Mouse (Mus musculus) CH12.LX (cell line): ENCODE data around the gene Zbtb39. TPM values are rescaled to one million over a fixed set of nuclear protein-coding genes. Genes with fewer than 3 reads are reported as not detected.

ENCODE experiments used
- DNase-seq: peaks from one replicate; pipeline ENCODE4 v3.0.0-alpha.2; 2013; ENCODE audit errors: extremely low read depth
- H3K27ac ChIP-seq: 2 replicates; pipeline ENCODE4 v1.5.1; 2012; ENCODE audit warnings: low read depth, mild to moderate bottlenecking, control low read depth, moderate library complexity; ENCODE audit not compliant: insufficient read depth
- H3K27me3 ChIP-seq: replicated peaks from 2 replicates; pipeline ENCODE3; 2012; ENCODE audit warnings: inconsistent platforms
- H3K36me3 ChIP-seq, 2 experiments: replicated peaks in 1 of 2; 2 replicates each; pipeline versions ENCODE3 to v1.6.1; 2012; ENCODE audit warnings: inconsistent platforms in 1 of 2, low read length in 1 of 2, mild to moderate bottlenecking in 1 of 2, mixed read lengths in 1 of 2, moderate library complexity in 1 of 2; ENCODE audit not compliant: control insufficient read depth in 1 of 2, insufficient read depth in 1 of 2
- H3K4me1 ChIP-seq, 2 experiments: 2 replicates each; pipeline ENCODE4 v1.6.1; 2012; ENCODE audit warnings: inconsistent platforms in 1 of 2, moderate library complexity in 1 of 2; ENCODE audit not compliant: insufficient read depth in 2 of 2, control insufficient read depth in 1 of 2
- H3K4me2 ChIP-seq: 2 replicates; pipeline ENCODE4 v1.6.1; 2012; ENCODE audit warnings: low read depth, mild to moderate bottlenecking, control low read depth; ENCODE audit not compliant: poor library complexity, insufficient read depth, severe bottlenecking
- H3K4me3 ChIP-seq, 3 experiments: fragments of 150-350 bp in 1 of 3; sonication (generic) in 1 of 3; replicated peaks in 1 of 3; 2 replicates each; pipeline versions ENCODE3 to v1.5.1; 2011 to 2012; ENCODE audit warnings: low read depth in 2 of 3, low read length in 2 of 3, mild to moderate bottlenecking in 2 of 3, moderate library complexity in 2 of 3, control low read depth in 1 of 3, improper control_type of control experiment in 1 of 3, inconsistent platforms in 1 of 3, mixed read lengths in 1 of 3; ENCODE audit not compliant: poor library complexity in 1 of 3
- H3K79me2 ChIP-seq: replicated peaks from 2 replicates; pipeline ENCODE4 v1.6.1; 2012; ENCODE audit warnings: mild to moderate bottlenecking, moderate library complexity; ENCODE audit not compliant: control insufficient read depth, poor library complexity, insufficient read depth, severe bottlenecking; ENCODE audit errors: extremely low read depth
- H3K9ac ChIP-seq: 2 replicates; pipeline ENCODE4 v1.6.1; 2012; ENCODE audit warnings: low read depth, mild to moderate bottlenecking, control low read depth, moderate library complexity; ENCODE audit not compliant: insufficient read depth
- H3K9me3 ChIP-seq: replicated peaks from 2 replicates; pipeline ENCODE3; 2012; ENCODE audit warnings: low read length, inconsistent platforms, mixed read lengths
- BHLHE40 ChIP-seq: IDR thresholded peaks from 2 replicates; pipeline ENCODE4 v1.6.1; 2011; ENCODE audit warnings: mild to moderate bottlenecking, low read depth, low read length, improper control_type of control experiment
- CHD2 ChIP-seq: IDR thresholded peaks from 2 replicates; pipeline ENCODE4 v1.6.1; 2011; ENCODE audit warnings: low read length, improper control_type of control experiment
- CTCF ChIP-seq, 2 experiments: IDR thresholded peaks in 1 of 2; conservative IDR thresholded peaks in 1 of 2; 2 replicates each; pipeline ENCODE4 v1.5.1; 2011 to 2012; ENCODE audit warnings: low read depth in 2 of 2, low read length in 2 of 2, improper control_type of control experiment in 1 of 2, inconsistent platforms in 1 of 2, mild to moderate bottlenecking in 1 of 2, moderate library complexity in 1 of 2
- E2F4 ChIP-seq: IDR thresholded peaks from 2 replicates; pipeline ENCODE4 v1.6.1; 2011; ENCODE audit warnings: low read depth, low read length, improper control_type of control experiment; ENCODE audit not compliant: insufficient replicate concordance
- ELF1 ChIP-seq: IDR thresholded peaks from 2 replicates; pipeline ENCODE4 v1.6.1; 2014; ENCODE audit warnings: low read depth, mild to moderate bottlenecking, inconsistent platforms, low read length, improper control_type of control experiment
- EP300 ChIP-seq: IDR thresholded peaks from 2 replicates; pipeline ENCODE4 v1.6.1; 2011; ENCODE audit warnings: low read length, improper control_type of control experiment
- HCFC1 ChIP-seq: IDR thresholded peaks from 2 replicates; pipeline ENCODE4 v1.6.1; 2012; ENCODE audit warnings: low read depth, mild to moderate bottlenecking, inconsistent platforms, low read length, improper control_type of control experiment
- JUN ChIP-seq: IDR thresholded peaks from 2 replicates; pipeline ENCODE4 v1.6.1; 2011; ENCODE audit warnings: low read depth, mild to moderate bottlenecking, low read length, improper control_type of control experiment, moderate library complexity; ENCODE audit not compliant: insufficient read depth
- MAX ChIP-seq: IDR thresholded peaks from 2 replicates; pipeline ENCODE4 v1.6.1; 2011; ENCODE audit warnings: low read length, improper control_type of control experiment
- MEF2A ChIP-seq: IDR thresholded peaks from 2 replicates; pipeline ENCODE4 v1.6.1; 2014; ENCODE audit warnings: low read depth, mild to moderate bottlenecking, inconsistent platforms, low read length, improper control_type of control experiment, borderline replicate concordance
- MXI1 ChIP-seq: IDR thresholded peaks from 2 replicates; pipeline ENCODE4 v1.6.1; 2011; ENCODE audit warnings: mild to moderate bottlenecking, low read depth, low read length, improper control_type of control experiment
- NRF1 ChIP-seq: IDR thresholded peaks from 2 replicates; pipeline ENCODE4 v1.6.1; 2014; ENCODE audit warnings: low read depth, mild to moderate bottlenecking, inconsistent platforms, low read length, improper control_type of control experiment, moderate library complexity
- PAX5 ChIP-seq: IDR thresholded peaks from 2 replicates; pipeline ENCODE4 v1.6.1; 2012; ENCODE audit warnings: low read length, inconsistent platforms, mixed read lengths
- RAD21 ChIP-seq: IDR thresholded peaks from 2 replicates; pipeline ENCODE4 v1.6.1; 2011; ENCODE audit warnings: low read depth, mild to moderate bottlenecking, low read length, improper control_type of control experiment, moderate library complexity
- TBP ChIP-seq: conservative IDR thresholded peaks from 2 replicates; pipeline ENCODE4 v1.6.1; 2011; ENCODE audit warnings: low read depth, low read length, improper control_type of control experiment
- TCF12 ChIP-seq: IDR thresholded peaks from 2 replicates; pipeline ENCODE4 v1.6.1; 2014; ENCODE audit warnings: low read depth, mild to moderate bottlenecking, inconsistent platforms, low read length, improper control_type of control experiment
- USF2 ChIP-seq: conservative IDR thresholded peaks from 2 replicates; pipeline ENCODE4 v1.6.1; 2011; ENCODE audit warnings: low read depth, low read length, improper control_type of control experiment
- ZNF384 ChIP-seq: IDR thresholded peaks from 2 replicates; pipeline ENCODE4 v1.6.1; 2012; ENCODE audit warnings: low read depth, low read length, improper control_type of control experiment, inconsistent platforms
- dilution Hi-C: fragments of 300-500 bp; cut with MboI; formaldehyde crosslinking; loops from 2 replicates; pipeline ENCODE4 v1.14.3; 2020; ENCODE audit warnings: low sequenced_read_pairs; ENCODE audit not compliant: extremely low pct_unique_long_range_greater_than_20kb, extremely low pct_ligation_motif_present
- in situ Hi-C: fragments of 300-500 bp; cut with MboI; formaldehyde crosslinking; loops from 3 replicates; pipeline ENCODE4 v1.14.3; 2019; ENCODE audit warnings: low sequenced_read_pairs, low pct_ligation_motif_present, low pct_unique_long_range_greater_than_20kb, mixed read lengths
- polyA plus RNA-seq: library from polyadenylated mRNA; unstranded; fragments of >175 nt; gene quantifications from 2 replicates; pipeline ENCODE4 v1.2.1, GENCODE M21; 2012; ENCODE audit warnings: low read depth; ENCODE audit not compliant: insufficient read length
- total RNA-seq, 2 experiments: library from RNA; depleted of rRNA; stranded (reverse); fragments of 300-350 nt in 1 of 2; fragments of >200 nt in 1 of 2; gene quantifications; 2 replicates each; pipeline ENCODE4 v1.2.3; 2012 to 2014

Zbtb39 gene
- total and polyA plus RNA-seq, 3 experiments: 1.1 to 5.0 (median 4.2) TPM

DNA sequence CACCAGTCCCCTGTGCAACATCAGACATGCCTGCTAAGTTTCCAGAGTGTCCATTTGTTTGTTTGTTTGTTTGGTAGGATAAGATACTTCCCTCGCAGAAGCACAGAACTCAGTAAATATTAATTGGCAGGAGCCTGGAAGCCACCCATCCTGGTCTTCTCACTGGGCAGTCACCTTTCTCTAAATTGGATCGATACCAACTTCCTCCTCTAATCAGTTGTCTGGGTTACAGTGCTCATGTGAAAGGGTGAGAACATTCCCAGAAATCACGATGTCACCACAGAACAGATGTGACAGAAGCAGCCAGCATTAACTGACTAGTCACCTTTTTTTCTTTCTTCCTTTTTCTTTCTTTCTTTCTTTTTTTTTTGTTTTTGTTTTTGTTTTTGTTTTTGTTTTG lies 15.9 kb downstream of the Zbtb39 start:
- no peak overlapping the region for H3K27ac ChIP-seq
- H3K27me3 ChIP-seq: peaks cover 17% of the 10 kb centered on the region
- TF ChIP-seq E2F4 (no peak), TBP (no peak), ZNF384 (no peak), RAD21 (no peak)
- TF ChIP-seq, all 38 proteins: peak for 0
- Histone ChIP-seq H3K9me3 (peaks cover 7% of the 10 kb centered on the region), H3K9ac (no peak overlapping the region), H3K4me3 (no peak overlapping the region), H3K79me2 (no peaks in the 10 kb centered on the region), H3K4me2 (no peak overlapping the region), H3K4me1 (no peaks in the 10 kb centered on the region), H3K36me3 (no peaks in the 10 kb centered on the region)
- dilution Hi-C loops (no loop called here), in situ Hi-C loops (no loop called here)
- DNase-seq: no peak

DNA sequence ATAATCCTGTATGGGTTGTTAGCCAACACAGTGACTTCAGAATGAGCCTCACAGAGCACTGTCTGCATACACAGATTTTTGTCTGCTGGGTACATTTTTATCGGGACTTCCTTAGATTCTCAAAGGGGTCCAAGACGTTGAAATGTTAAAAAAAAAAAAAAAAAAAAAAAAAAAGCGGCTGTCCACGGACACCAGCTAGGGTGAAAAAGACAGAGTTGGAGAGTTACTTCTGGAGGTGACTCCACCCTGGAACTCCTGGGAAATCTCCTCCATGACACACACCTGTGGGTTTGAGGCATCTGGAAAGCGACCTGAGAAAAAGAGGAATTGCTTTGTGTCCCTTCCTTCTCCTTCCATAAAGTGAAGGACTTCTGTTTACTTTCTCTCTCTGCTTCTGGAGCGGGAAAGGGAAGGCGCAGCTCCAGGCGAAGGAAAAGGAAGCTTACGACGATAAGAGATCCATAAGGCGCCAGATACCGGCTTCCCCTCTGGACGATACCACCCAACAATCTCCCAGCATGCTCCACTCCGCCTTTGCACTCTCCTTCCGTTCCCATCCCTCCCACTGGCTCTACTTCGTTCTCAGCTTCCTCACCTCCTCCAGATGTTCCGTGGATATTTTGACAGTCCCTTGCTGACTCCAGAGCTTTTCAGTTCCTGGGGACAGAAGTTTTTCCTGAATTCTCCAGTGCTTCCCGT lies 16.6 kb downstream of the Zbtb39 start:
- H3K4me3 ChIP-seq: no peak overlapping the region
- H3K9me3 ChIP-seq: peaks cover 7% of the 10 kb centered on the region
- TF ChIP-seq E2F4: no peak
- no peak for TF ChIP-seq TCF12
- no peak for TF ChIP-seq CTCF (conservative IDR thresholded peaks at IDR 0.05 in 1 of 2, IDR thresholded peaks at IDR 0.05 in 1 of 2; ENCODE audit: low read depth in 2 of 2, low read length in 2 of 2)
- no peak for TF ChIP-seq PAX5
- no peak for TF ChIP-seq HCFC1
- TF ChIP-seq MXI1: no peak
- no peak for TF ChIP-seq NRF1
- TF ChIP-seq CHD2: no peak
- no peak for TF ChIP-seq BHLHE40
- TF ChIP-seq USF2: no peak
- no peak for TF ChIP-seq MAX
- no peak for TF ChIP-seq JUN
- TF ChIP-seq ELF1: no peak
- TF ChIP-seq EP300: no peak
- TF ChIP-seq ZNF384: no peak
- TF ChIP-seq RAD21: no peak
- TF ChIP-seq MEF2A: no peak
- TF ChIP-seq, all 38 proteins: peak for 0
- DNase-seq: no peak
- no peak overlapping the region for H3K4me2 ChIP-seq
- no peaks in the 10 kb centered on the region for H3K4me1 ChIP-seq
- no peaks in the 10 kb centered on the region for H3K36me3 ChIP-seq
- no peak overlapping the region for H3K9ac ChIP-seq
- peaks cover 19% of the 10 kb centered on the region for H3K27me3 ChIP-seq
- H3K79me2 ChIP-seq: no peaks in the 10 kb centered on the region
- dilution Hi-C loops: no loop called here
- in situ Hi-C loops: no loop called here
- no peak overlapping the region for H3K27ac ChIP-seq
